Mouse (Mus musculus): Measurements from ENCODE around the gene Dnah10.

- TF ChIP-seq CTCF (IDR thresholded peaks at IDR 0.05) (no peak), EP300 (IDR thresholded peaks at IDR 0.05) (no peak)
Observed at GRCm38 (mm10) chr5:124854202-124854601, 129.3 kb downstream of the Dnah10 start.
